Mouse (Mus musculus) hindbrain, postnatal 0 days (tissue): Measurements from ENCODE around the gene Ppp1r35. TPM values are rescaled to one million over a fixed set of nuclear protein-coding genes. Genes with fewer than 3 reads are reported as not detected.

Experiments
- ATAC-seq: fragments of 200-750 bp; cut with Nextera tagmentation; 2 replicates; pipeline ENCODE4 v1.8.0; 2017; ENCODE audit warnings: mild to moderate bottlenecking, moderate TSS enrichment, moderate library complexity
- DNase-seq: peaks from one replicate; pipeline ENCODE4 v3.0.0-alpha.2; 2015; ENCODE audit warnings: low spot score
- H3K27ac ChIP-seq: fragments of 300-500 bp; sonication (generic); 2 replicates; pipeline ENCODE4 v1.5.1; 2014; ENCODE audit warnings: mild to moderate bottlenecking
- H3K27me3 ChIP-seq: fragments of 300-500 bp; sonication (generic); 2 replicates; pipeline ENCODE4 v1.6.1; 2014; ENCODE audit warnings: low read length, mixed read lengths; ENCODE audit not compliant: insufficient read depth
- H3K36me3 ChIP-seq: fragments of 300-500 bp; sonication (generic); 2 replicates; pipeline ENCODE4 v1.6.1; 2014; ENCODE audit warnings: low read length, mixed read lengths; ENCODE audit not compliant: insufficient read depth
- H3K4me1 ChIP-seq: fragments of 300-500 bp; sonication (generic); 2 replicates; pipeline ENCODE4 v1.6.1; 2014; ENCODE audit warnings: antibody characterized with exemption, low read length, mixed read lengths; ENCODE audit not compliant: insufficient read depth
- H3K4me2 ChIP-seq: fragments of 300-500 bp; sonication (generic); 2 replicates; pipeline ENCODE4 v1.6.1; 2014; ENCODE audit warnings: low read depth, mild to moderate bottlenecking, low read length, moderate library complexity, mixed read lengths
- H3K4me3 ChIP-seq: fragments of 300-500 bp; sonication (generic); 2 replicates; pipeline ENCODE4 v1.5.1; 2014; ENCODE audit warnings: low read length
- H3K9ac ChIP-seq: fragments of 300-500 bp; sonication (generic); replicated peaks from 2 replicates; pipeline ENCODE4 v1.6.1; 2014; ENCODE audit warnings: mild to moderate bottlenecking, low read length, moderate library complexity, mixed read lengths
- H3K9me3 ChIP-seq: fragments of 300-500 bp; sonication (generic); 2 replicates; pipeline ENCODE4 v1.6.1; 2016; ENCODE audit warnings: low read length, mixed read lengths
- CTCF ChIP-seq: IDR thresholded peaks from 2 replicates; pipeline ENCODE4 v1.5.1; 2016; ENCODE audit warnings: antibody characterized with exemption, control low read depth, low read depth
- WGBS: fragments of 180-500 bp; shearing (Covaris S2); extraction: QIAGEN DNeasy Blood & Tissue Kit; methylation state at CpG from one replicate; pipeline ENCODE4 v1.1.7; 2014; 5-methylcytosine and 5-hydroxymethylcytosine counted together
- polyA plus RNA-seq: library from polyadenylated mRNA; unstranded; fragments of >200 nt; fragmentation: Nextera tagmentation; extraction: Ambion mirVana; gene quantifications from 2 replicates; pipeline ENCODE4 v1.2.1, GENCODE M21; 2015
- total RNA-seq: library from RNA; depleted of rRNA; stranded (reverse); fragments of >200 nt; gene quantifications from 2 replicates; pipeline ENCODE4 v1.2.3, GENCODE M21; 2014; rRNA removed

Ppp1r35 gene
- total and polyA plus RNA-seq, 2 experiments from 2014 or later: 35.5 to 52.8 TPM

DNA sequence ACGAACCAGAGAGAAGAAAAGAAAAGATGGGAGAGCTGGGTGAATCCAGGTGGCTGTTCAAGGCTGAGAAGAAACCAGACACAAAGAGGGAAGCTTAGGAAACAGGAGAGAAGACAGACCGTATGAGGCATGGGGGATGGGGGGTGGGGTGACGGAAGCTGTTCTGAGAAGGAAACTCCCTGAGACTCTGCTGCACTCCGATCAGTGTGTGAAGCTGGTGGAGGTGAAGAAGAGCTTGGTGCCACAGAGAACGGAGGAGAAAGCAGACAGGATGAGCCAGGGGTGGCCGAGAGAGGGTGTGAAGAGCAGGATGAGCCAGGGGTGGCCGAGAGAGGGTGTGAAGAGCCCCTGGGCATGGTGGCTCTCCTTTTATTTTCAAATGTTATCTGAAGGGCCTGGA lies 47.8 kb downstream of the Ppp1r35 start:
- Histone ChIP-seq H3K9me3 (no peaks in the 10 kb centered on the region), H3K36me3 (no peaks in the 10 kb centered on the region), H3K27ac (no peak overlapping the region), H3K9ac (no peak overlapping the region), H3K4me1 (no peaks in the 10 kb centered on the region), H3K27me3 (no peaks in the 10 kb centered on the region), H3K4me3 (no peak overlapping the region), H3K4me2 (no peak overlapping the region)
- ATAC-seq (no peak), DNase-seq (no peak)
- WGBS: 73% methylated on average over 7 of the region's 7 CpGs
- TF ChIP-seq CTCF: no peak

DNA sequence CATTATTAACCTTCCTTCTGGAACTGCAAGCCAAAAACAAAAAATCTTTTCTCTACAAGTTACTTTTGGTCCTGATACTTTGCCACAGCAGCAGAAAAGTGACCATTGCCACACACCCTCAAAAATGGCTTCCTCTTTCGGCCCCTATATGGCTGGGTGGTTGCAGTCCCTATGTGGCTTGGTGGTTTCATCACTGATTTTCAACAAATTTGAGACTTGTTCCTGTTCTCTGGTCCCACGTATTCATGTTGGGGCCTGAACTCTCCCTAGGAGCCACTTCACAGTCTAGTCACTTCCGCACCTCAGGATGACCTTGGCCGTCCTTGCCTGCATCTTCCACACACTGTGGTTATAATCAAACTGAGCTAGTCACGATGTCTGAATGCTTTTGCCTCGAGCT lies 50.0 kb downstream of the Ppp1r35 start:
- TF ChIP-seq CTCF: no peak
- Histone ChIP-seq H3K4me1 (no peaks in the 10 kb centered on the region), H3K9me3 (no peaks in the 10 kb centered on the region), H3K36me3 (no peaks in the 10 kb centered on the region), H3K27me3 (no peaks in the 10 kb centered on the region), H3K9ac (no peak overlapping the region), H3K4me2 (no peak overlapping the region), H3K4me3 (no peak overlapping the region), H3K27ac (no peak overlapping the region)
- WGBS: 85% methylated on average over 6 of the region's 6 CpGs
- no peak for DNase-seq
- ATAC-seq: no peak

Other genes starting within 250 kb of the Ppp1r35 start
- gene Epo, start 245.6 kb upstream of the Ppp1r35 start, total RNA-seq: not detected in 2 replicates
- not detected in 2 replicates for gene Epo, start 245.6 kb upstream of the Ppp1r35 start, polyA plus RNA-seq
- gene Gnb2, start 245.3 kb upstream of the Ppp1r35 start, total RNA-seq: 1,135 and 1,251 TPM in 2 replicates
- gene Gnb2, start 245.3 kb upstream of the Ppp1r35 start, polyA plus RNA-seq: 570 and 592 TPM in 2 replicates
- gene Actl6b, start 225.3 kb upstream of the Ppp1r35 start, total RNA-seq: 192 and 253 TPM in 2 replicates
- gene Actl6b, start 225.3 kb upstream of the Ppp1r35 start, polyA plus RNA-seq: 204 and 207 TPM in 2 replicates
- 11.1 and 24.2 TPM in 2 replicates for gene Tfr2, start 209.0 kb upstream of the Ppp1r35 start, total RNA-seq
- gene Tfr2, start 209.0 kb upstream of the Ppp1r35 start, polyA plus RNA-seq: 13.5 and 13.7 TPM in 2 replicates
- gene Mospd3, start 177.8 kb upstream of the Ppp1r35 start, total RNA-seq: 10.9 and 13.3 TPM in 2 replicates
- 57.3 and 66.7 TPM in 2 replicates for gene Mospd3, start 177.8 kb upstream of the Ppp1r35 start, polyA plus RNA-seq
- gene Pcolce, start 165.1 kb upstream of the Ppp1r35 start, total RNA-seq: 22.3 and 26.2 TPM in 2 replicates
- 21.5 and 22.0 TPM in 2 replicates for gene Pcolce, start 165.1 kb upstream of the Ppp1r35 start, polyA plus RNA-seq
- 0.25 and 0.26 TPM in 2 replicates for gene Fbxo24, start 149.8 kb upstream of the Ppp1r35 start, total RNA-seq
- gene Fbxo24, start 149.8 kb upstream of the Ppp1r35 start, polyA plus RNA-seq: 0.18 TPM in 1 of 2 replicates, not detected in the other
- 9.6 and 10.4 TPM in 2 replicates for gene Lrch4, start 149.7 kb upstream of the Ppp1r35 start, total RNA-seq
- gene Lrch4, start 149.7 kb upstream of the Ppp1r35 start, polyA plus RNA-seq: 12.3 and 14.6 TPM in 2 replicates
- gene Gm20605, start 149.7 kb upstream of the Ppp1r35 start, total RNA-seq: 3.4 and 4.1 TPM in 2 replicates
- 4.1 and 5.3 TPM in 2 replicates for gene Gm20605, start 149.7 kb upstream of the Ppp1r35 start, polyA plus RNA-seq
- gene Sap25, start 137.5 kb upstream of the Ppp1r35 start, total RNA-seq: 0.97 and 5.2 TPM in 2 replicates
- gene Sap25, start 137.5 kb upstream of the Ppp1r35 start, polyA plus RNA-seq: 2.9 and 3.7 TPM in 2 replicates
- gene Irs3, start 133.1 kb upstream of the Ppp1r35 start, total RNA-seq: 0.40 and 1.4 TPM in 2 replicates
- 0.36 and 0.39 TPM in 2 replicates for gene Irs3, start 133.1 kb upstream of the Ppp1r35 start, polyA plus RNA-seq
- gene Agfg2, start 94.1 kb upstream of the Ppp1r35 start, total RNA-seq: 18.7 and 27.0 TPM in 2 replicates
- gene Agfg2, start 94.1 kb upstream of the Ppp1r35 start, polyA plus RNA-seq: 16.4 and 17.5 TPM in 2 replicates
- gene Nyap1, start 37.2 kb upstream of the Ppp1r35 start, total RNA-seq: 192 and 215 TPM in 2 replicates
- gene Nyap1, start 37.2 kb upstream of the Ppp1r35 start, polyA plus RNA-seq: 30.0 and 33.2 TPM in 2 replicates
- gene Tsc22d4, start 33.1 kb upstream of the Ppp1r35 start, total RNA-seq: 383 and 444 TPM in 2 replicates
- 251 and 270 TPM in 2 replicates for gene Tsc22d4, start 33.1 kb upstream of the Ppp1r35 start, polyA plus RNA-seq
- 40.3 and 49.2 TPM in 2 replicates for gene Mepce, start 8.8 kb downstream of the Ppp1r35 start, total RNA-seq
- gene Mepce, start 8.8 kb downstream of the Ppp1r35 start, polyA plus RNA-seq: 16.8 and 17.1 TPM in 2 replicates
- gene Zcwpw1, start 8.9 kb downstream of the Ppp1r35 start, total RNA-seq: 3.8 and 4.9 TPM in 2 replicates
- 11.4 TPM in 2 replicates for gene Zcwpw1, start 8.9 kb downstream of the Ppp1r35 start, polyA plus RNA-seq
- gene Pilra, start 57.4 kb downstream of the Ppp1r35 start, total RNA-seq: 0.07 and 0.47 TPM in 2 replicates
- gene Pilra, start 57.4 kb downstream of the Ppp1r35 start, polyA plus RNA-seq: 0.43 and 0.46 TPM in 2 replicates
- not detected in 2 replicates for gene Pilrb1, start 79.3 kb downstream of the Ppp1r35 start, total RNA-seq
- gene Pilrb1, start 79.3 kb downstream of the Ppp1r35 start, polyA plus RNA-seq: not detected in 2 replicates
- not detected in 2 replicates for gene Pilrb2, start 93.0 kb downstream of the Ppp1r35 start, total RNA-seq
- not detected in 2 replicates for gene Pilrb2, start 93.0 kb downstream of the Ppp1r35 start, polyA plus RNA-seq
- gene Cyp3a13, start 142.8 kb downstream of the Ppp1r35 start, total RNA-seq: 0.16 TPM in 1 of 2 replicates, not detected in the other
- 0.05 TPM in 1 of 2 replicates, not detected in the other for gene Cyp3a13, start 142.8 kb downstream of the Ppp1r35 start, polyA plus RNA-seq
- 6.0 and 8.4 TPM in 2 replicates for gene Gjc3, start 184.2 kb downstream of the Ppp1r35 start, total RNA-seq
- gene Gjc3, start 184.2 kb downstream of the Ppp1r35 start, polyA plus RNA-seq: 5.8 and 6.6 TPM in 2 replicates
- gene Azgp1, start 202.7 kb downstream of the Ppp1r35 start, total RNA-seq: not detected in 2 replicates
- gene Azgp1, start 202.7 kb downstream of the Ppp1r35 start, polyA plus RNA-seq: not detected in 2 replicates
- not detected in 2 replicates for gene Smok3a, start 242.4 kb downstream of the Ppp1r35 start, total RNA-seq
- gene Smok3a, start 242.4 kb downstream of the Ppp1r35 start, polyA plus RNA-seq: not detected in 2 replicates
- not detected in 2 replicates for gene Smok3b, start 242.6 kb downstream of the Ppp1r35 start, total RNA-seq
- not detected in 2 replicates for gene Smok3b, start 242.6 kb downstream of the Ppp1r35 start, polyA plus RNA-seq